Mouse (Mus musculus): ENCODE results near the gene 4921501E09Rik. TPM values are rescaled to one million over a fixed set of nuclear protein-coding genes. Genes with fewer than 3 reads are reported as not detected.
"Not testable (repeated sequence)": the region's sequence is repeated elsewhere in the genome, so short reads cannot be mapped to it uniquely, and the experiment has no call there.

The 4921501E09Rik gene
- total and polyA plus RNA-seq, 2 experiments = not detected

DNA sequence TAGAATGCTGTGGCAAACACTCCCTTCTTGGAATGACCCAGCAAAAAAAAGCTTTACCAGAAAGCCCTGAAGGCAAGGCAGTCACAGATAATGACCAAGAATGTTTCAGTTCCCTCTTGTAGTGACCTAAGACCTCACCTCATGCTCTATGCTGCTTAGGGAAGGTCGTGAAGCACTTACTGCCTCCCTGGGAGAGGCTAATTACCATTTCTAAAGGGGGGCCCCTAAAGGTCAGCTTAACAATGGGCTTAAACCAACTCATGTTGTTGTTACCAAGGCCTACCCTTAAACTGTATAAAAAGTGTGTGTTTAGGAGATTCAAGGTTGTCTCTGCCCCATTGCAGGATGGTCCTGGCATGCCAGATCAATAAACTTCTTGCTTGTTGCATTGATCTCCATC lies 4.9 kb downstream of the 4921501E09Rik start:
- no peak for DNase-seq (ENCODE audit: extremely low read depth, low read depth, low spot score)
- 9% methylated on average over 1 of the region's 1 CpGs for WGBS
- Histone ChIP-seq H3K27me3 (ENCODE audit: control insufficient read depth, insufficient read depth, low read length) (no peaks in the 10 kb centered on the region), H3K36me3 (ENCODE audit: control insufficient read depth, insufficient read depth, low read length) (no peaks in the 10 kb centered on the region), H3K9ac (ENCODE audit: low read depth, low read length) (no peak overlapping the region), H3K4me1 (ENCODE audit: control insufficient read depth, insufficient read depth, low read length) (no peaks in the 10 kb centered on the region), H3K27ac (replicated peaks; ENCODE audit: insufficient read depth, low read depth, low read length) (no peak overlapping the region), H3K4me3 (ENCODE audit: insufficient read depth, low read depth, low read length) (no peak overlapping the region), H3K79me2 (ENCODE audit: control insufficient read depth, insufficient read depth, low read length) (no peaks in the 10 kb centered on the region)
- TF ChIP-seq POLR2A (IDR thresholded peaks at IDR 0.05; ENCODE audit: extremely low read depth, insufficient read depth, low read length) (no peak), CTCF (IDR thresholded peaks at IDR 0.05; ENCODE audit: low read depth, low read length) (no peak)

DNA sequence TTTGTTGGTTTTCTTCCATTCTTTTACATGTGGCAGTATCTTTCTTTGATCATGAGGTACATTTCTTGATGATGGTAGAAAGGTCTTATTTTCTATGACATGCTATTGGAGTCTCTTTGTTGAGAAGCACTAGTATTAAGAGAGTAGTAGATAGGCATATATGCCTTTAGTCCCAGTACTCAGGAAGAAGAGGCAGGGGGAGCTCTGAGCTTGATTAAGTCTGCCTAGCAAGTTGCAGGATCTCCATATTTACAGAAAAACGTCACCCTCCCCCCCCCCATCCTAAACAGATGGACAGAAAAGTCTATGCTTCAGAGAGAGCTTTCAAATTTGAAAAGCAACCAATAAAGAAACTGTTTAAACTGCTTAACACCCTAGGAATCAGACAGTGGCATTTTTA lies 9.1 kb downstream of the 4921501E09Rik start:
- TF ChIP-seq POLR2A (IDR thresholded peaks at IDR 0.05; ENCODE audit: extremely low read depth, insufficient read depth, low read length) (no peak), CTCF (IDR thresholded peaks at IDR 0.05; ENCODE audit: low read depth, low read length) (no peak)
- Histone ChIP-seq H3K9ac (ENCODE audit: low read depth, low read length) (no peak overlapping the region), H3K36me3 (ENCODE audit: control insufficient read depth, insufficient read depth, low read length) (no peaks in the 10 kb centered on the region), H3K27me3 (ENCODE audit: control insufficient read depth, insufficient read depth, low read length) (no peaks in the 10 kb centered on the region), H3K4me3 (ENCODE audit: insufficient read depth, low read depth, low read length) (no peak overlapping the region), H3K27ac (replicated peaks; ENCODE audit: insufficient read depth, low read depth, low read length) (no peak overlapping the region), H3K79me2 (ENCODE audit: control insufficient read depth, insufficient read depth, low read length) (no peaks in the 10 kb centered on the region), H3K4me1 (ENCODE audit: control insufficient read depth, insufficient read depth, low read length) (no peaks in the 10 kb centered on the region)
- WGBS = 0% methylated on average over 1 of the region's 1 CpGs
- DNase-seq (ENCODE audit: extremely low read depth, low read depth, low spot score) = no peak

DNA sequence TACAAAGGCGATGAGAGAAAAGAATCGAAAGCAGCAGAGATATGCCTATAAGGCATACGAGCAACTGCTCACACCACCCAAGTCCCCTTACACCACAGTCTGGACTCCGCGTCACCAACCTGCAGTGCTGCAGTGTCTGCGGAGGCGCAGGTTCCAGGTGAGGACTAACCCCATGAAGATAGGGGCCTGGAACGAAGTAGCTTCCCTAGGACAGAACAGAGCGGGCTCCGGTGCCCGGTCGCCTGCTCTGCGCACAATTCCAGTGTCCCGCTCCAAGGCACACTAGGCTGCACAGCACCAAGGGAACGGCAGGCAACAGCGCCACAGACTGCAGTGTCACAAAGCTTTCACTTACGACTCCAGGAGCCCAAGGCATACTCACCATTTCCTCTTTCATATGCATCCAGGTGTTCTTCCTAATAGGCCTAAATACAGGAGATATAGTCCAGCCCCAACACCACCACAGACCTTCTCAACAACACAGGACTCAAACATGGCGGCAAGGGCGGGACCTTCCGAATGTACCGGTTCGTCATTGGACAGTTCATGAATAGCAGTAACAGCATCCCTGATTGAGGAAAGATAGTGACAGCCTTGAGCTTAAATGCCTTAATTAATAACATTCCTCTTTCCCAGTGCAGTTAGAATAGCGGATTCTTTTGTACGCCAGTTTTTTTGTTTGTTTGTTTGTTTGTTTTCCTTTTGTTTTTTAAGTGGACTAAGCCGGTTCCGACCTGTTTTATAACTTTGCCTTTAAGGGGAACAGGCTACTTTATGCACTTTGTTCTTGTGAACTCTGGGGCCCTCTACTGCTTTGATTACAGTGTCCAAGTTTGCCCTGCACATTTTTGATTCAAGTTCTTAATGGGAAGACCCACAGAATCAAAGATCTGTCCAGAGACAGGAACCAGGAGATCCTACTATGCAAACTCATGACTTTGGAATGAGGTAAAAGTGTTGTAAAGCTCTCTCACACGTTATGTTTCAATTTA lies 34.7 kb downstream of the 4921501E09Rik start, which contains the start of gene Zfp763:
Gene Zfp763 (minus strand): TSS at position 503 of the 992 bp plus-strand sequence.
- Histone ChIP-seq H3K36me3 (ENCODE audit: control insufficient read depth, insufficient read depth, low read length) (no peaks in the 10 kb centered on the region), H3K4me1 (ENCODE audit: control insufficient read depth, insufficient read depth, low read length) (peaks cover 2% of the 10 kb centered on the region; the same call in 1 of the 2 replicates), H3K79me2 (ENCODE audit: control insufficient read depth, insufficient read depth, low read length) (peaks cover 5% of the 10 kb centered on the region; the same call in 1 of the 2 replicates), H3K4me3 (ENCODE audit: insufficient read depth, low read depth, low read length) (peak within 1 kb of the TSS; percentile 72), H3K9ac (ENCODE audit: low read depth, low read length) (peak within 1 kb of the TSS; percentile 65), H3K27me3 (ENCODE audit: control insufficient read depth, insufficient read depth, low read length) (no peaks in the 10 kb centered on the region), H3K27ac (replicated peaks; ENCODE audit: insufficient read depth, low read depth, low read length) (peak within 1 kb of the TSS; percentile 1; the same call in 1 of the 2 replicates)
- 1% methylated on average over 27 of the region's 27 CpGs for WGBS
- DNase-seq (ENCODE audit: extremely low read depth, low read depth, low spot score) = peak; percentile 83
- TF ChIP-seq CTCF (IDR thresholded peaks at IDR 0.05; ENCODE audit: low read depth, low read length) = no peak
- TF ChIP-seq POLR2A (IDR thresholded peaks at IDR 0.05; ENCODE audit: extremely low read depth, insufficient read depth, low read length) = no peak

DNA sequence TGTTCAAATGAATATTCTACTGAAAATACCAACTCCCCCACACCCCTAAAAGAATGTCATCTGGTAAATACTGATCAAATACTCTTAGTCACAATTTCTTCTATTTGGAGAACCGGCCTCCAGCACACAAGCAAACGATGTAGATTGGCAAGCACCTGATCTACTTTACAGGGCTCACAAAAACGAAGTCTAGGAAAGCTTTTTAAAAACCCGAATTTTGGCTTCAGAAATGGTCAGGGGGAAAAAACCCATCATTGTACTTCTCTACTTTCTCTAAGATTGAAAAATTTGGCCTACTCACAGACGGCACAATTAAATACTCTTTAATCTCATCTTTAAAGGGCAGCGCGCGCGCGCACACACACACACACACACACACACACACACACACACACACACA lies 35.5 kb downstream of the 4921501E09Rik start:
- Histone ChIP-seq H3K27me3 (ENCODE audit: control insufficient read depth, insufficient read depth, low read length) (no peaks in the 10 kb centered on the region), H3K79me2 (ENCODE audit: control insufficient read depth, insufficient read depth, low read length) (peaks cover 5% of the 10 kb centered on the region; the same call in 1 of the 2 replicates), H3K4me1 (ENCODE audit: control insufficient read depth, insufficient read depth, low read length) (peaks cover 2% of the 10 kb centered on the region; the same call in 1 of the 2 replicates), H3K4me3 (ENCODE audit: insufficient read depth, low read depth, low read length) (0 out of 2 replicates have a peak overlapping the region, but pooled peaks have one; percentile 10), H3K36me3 (ENCODE audit: control insufficient read depth, insufficient read depth, low read length) (no peaks in the 10 kb centered on the region), H3K27ac (replicated peaks; ENCODE audit: insufficient read depth, low read depth, low read length) (no peak overlapping the region), H3K9ac (ENCODE audit: low read depth, low read length) (no peak overlapping the region)
- 5% methylated on average over 10 of the region's 10 CpGs for WGBS
- no peak for TF ChIP-seq POLR2A (IDR thresholded peaks at IDR 0.05; ENCODE audit: extremely low read depth, insufficient read depth, low read length)
- TF ChIP-seq CTCF (IDR thresholded peaks at IDR 0.05; ENCODE audit: low read depth, low read length) = no peak
- peak; percentile 19 for DNase-seq (ENCODE audit: extremely low read depth, low read depth, low spot score)

DNA sequence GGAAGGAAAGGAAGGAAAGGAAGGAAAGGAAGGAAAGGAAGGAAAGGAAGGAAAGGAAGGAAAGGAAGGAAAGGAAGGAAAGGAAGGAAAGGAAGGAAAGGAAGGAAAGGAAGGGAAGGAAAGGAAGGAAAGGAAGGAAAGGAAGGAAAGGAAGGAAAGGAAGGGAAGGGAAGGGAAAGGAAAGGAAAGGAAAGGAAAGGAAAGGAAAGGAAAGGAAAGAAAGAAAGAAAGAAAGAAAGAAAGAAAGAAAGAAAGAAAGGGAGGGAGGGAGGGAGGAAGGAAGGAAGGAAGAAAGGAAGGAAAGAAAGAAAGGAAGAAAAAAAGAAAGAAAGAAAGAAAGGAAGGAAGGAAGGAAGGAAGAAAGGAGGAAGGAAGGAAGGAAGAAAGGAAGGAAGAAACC lies 47.4 kb downstream of the 4921501E09Rik start:
- H3K36me3 ChIP-seq (ENCODE audit: control insufficient read depth, insufficient read depth, low read length) = peaks cover 32% of the 10 kb centered on the region
- H3K79me2 ChIP-seq (ENCODE audit: control insufficient read depth, insufficient read depth, low read length); DNase-seq (ENCODE audit: extremely low read depth, low read depth, low spot score); H3K27me3 ChIP-seq (ENCODE audit: control insufficient read depth, insufficient read depth, low read length); H3K27ac ChIP-seq (replicated peaks; ENCODE audit: insufficient read depth, low read depth, low read length); H3K4me1 ChIP-seq (ENCODE audit: control insufficient read depth, insufficient read depth, low read length); H3K9ac ChIP-seq (ENCODE audit: low read depth, low read length); H3K4me3 ChIP-seq (ENCODE audit: insufficient read depth, low read depth, low read length): not testable (repeated sequence)

Other genes with a start within 250 kb of the 4921501E09Rik start
- gene Zfp799, start 237.8 kb downstream of the 4921501E09Rik start, total RNA-seq (2014; rRNA removed) = 3.8 TPM in 2 replicates
- 1.2 and 3.2 TPM in 2 replicates for gene Zfp799, start 237.8 kb downstream of the 4921501E09Rik start, polyA plus RNA-seq (2012; rRNA removed)
- gene Zfp870, start 176.4 kb downstream of the 4921501E09Rik start, total RNA-seq (2014; rRNA removed) = 2.4 and 2.7 TPM in 2 replicates
- gene Zfp870, start 176.4 kb downstream of the 4921501E09Rik start, polyA plus RNA-seq (2012; rRNA removed) = 0.70 and 1.1 TPM in 2 replicates
- gene Cyp4f14, start 150.7 kb downstream of the 4921501E09Rik start, total RNA-seq (2014; rRNA removed) = 332 and 362 TPM in 2 replicates
- 529 and 597 TPM in 2 replicates for gene Cyp4f14, start 150.7 kb downstream of the 4921501E09Rik start, polyA plus RNA-seq (2012; rRNA removed)
- 62.2 and 69.0 TPM in 2 replicates for gene Cyp4f13, start 120.7 kb downstream of the 4921501E09Rik start, total RNA-seq (2014; rRNA removed)
- gene Cyp4f13, start 120.7 kb downstream of the 4921501E09Rik start, polyA plus RNA-seq (2012; rRNA removed) = 83.7 and 109 TPM in 2 replicates
- 2.1 and 3.2 TPM in 2 replicates for gene Zfp472, start 102.2 kb downstream of the 4921501E09Rik start, total RNA-seq (2014; rRNA removed)
- gene Zfp472, start 102.2 kb downstream of the 4921501E09Rik start, polyA plus RNA-seq (2012; rRNA removed) = 0.24 and 0.28 TPM in 2 replicates
- gene Zfp952, start 74.9 kb downstream of the 4921501E09Rik start, total RNA-seq (2014; rRNA removed) = 3.4 and 4.5 TPM in 2 replicates
- 1.0 and 1.4 TPM in 2 replicates for gene Zfp952, start 74.9 kb downstream of the 4921501E09Rik start, polyA plus RNA-seq (2012; rRNA removed)
- gene Zfp763, start 34.7 kb downstream of the 4921501E09Rik start, total RNA-seq (2014; rRNA removed) = 3.0 and 3.9 TPM in 2 replicates
- gene Zfp763, start 34.7 kb downstream of the 4921501E09Rik start, polyA plus RNA-seq (2012; rRNA removed) = 0.21 and 0.23 TPM in 2 replicates
- 3.9 and 5.1 TPM in 2 replicates for gene Zfp563, start 21.3 kb upstream of the 4921501E09Rik start, total RNA-seq (2014; rRNA removed)
- gene Zfp563, start 21.3 kb upstream of the 4921501E09Rik start, polyA plus RNA-seq (2012; rRNA removed) = 0.65 and 0.91 TPM in 2 replicates
- gene Morc2b, start 71.6 kb upstream of the 4921501E09Rik start, total RNA-seq (2014; rRNA removed) = not detected in 2 replicates
- not detected in 2 replicates for gene Morc2b, start 71.6 kb upstream of the 4921501E09Rik start, polyA plus RNA-seq (2012; rRNA removed)
- not detected in 2 replicates for gene Olfr55, start 100.4 kb upstream of the 4921501E09Rik start, total RNA-seq (2014; rRNA removed)
- not detected in 2 replicates for gene Olfr55, start 100.4 kb upstream of the 4921501E09Rik start, polyA plus RNA-seq (2012; rRNA removed)
- not detected in 2 replicates for gene Olfr239, start 123.2 kb upstream of the 4921501E09Rik start, total RNA-seq (2014; rRNA removed)
- not detected in 2 replicates for gene Olfr239, start 123.2 kb upstream of the 4921501E09Rik start, polyA plus RNA-seq (2012; rRNA removed)
- gene Olfr1564, start 153.6 kb upstream of the 4921501E09Rik start, total RNA-seq (2014; rRNA removed) = 0.07 TPM in 1 of 2 replicates, not detected in the other
- gene Olfr1564, start 153.6 kb upstream of the 4921501E09Rik start, polyA plus RNA-seq (2012; rRNA removed) = not detected in 2 replicates
- 7.9 and 8.7 TPM in 2 replicates for gene Zfp955a, start 187.1 kb upstream of the 4921501E09Rik start, total RNA-seq (2014; rRNA removed)
- gene Zfp955a, start 187.1 kb upstream of the 4921501E09Rik start, polyA plus RNA-seq (2012; rRNA removed) = 0.82 and 0.88 TPM in 2 replicates
- gene Olfr63, start 196.6 kb upstream of the 4921501E09Rik start, total RNA-seq (2014; rRNA removed) = not detected in 2 replicates
- not detected in 2 replicates for gene Olfr63, start 196.6 kb upstream of the 4921501E09Rik start, polyA plus RNA-seq (2012; rRNA removed)
- gene Zfp955b, start 221.5 kb upstream of the 4921501E09Rik start, total RNA-seq (2014; rRNA removed) = 4.4 and 5.3 TPM in 2 replicates
- gene Zfp955b, start 221.5 kb upstream of the 4921501E09Rik start, polyA plus RNA-seq (2012; rRNA removed) = 0.70 and 0.78 TPM in 2 replicates

Data from liver, adult 2 months (tissue).